Mouse (Mus musculus) liver, embryonic 16.5 days (tissue): ENCODE data around the gene Bola2. TPM values are rescaled to one million over a fixed set of nuclear protein-coding genes. Genes with fewer than 3 reads are reported as not detected.

Experiments
- ATAC-seq: fragments of 200-750 bp; cut with Nextera tagmentation; 2 replicates; pipeline ENCODE4 v1.8.0; 2017; ENCODE audit warnings: low read depth, mild to moderate bottlenecking, moderate number of reproducible peaks, moderate library complexity
- H3K27ac ChIP-seq: fragments of 300-500 bp; sonication (generic); 2 replicates; pipeline ENCODE4 v1.5.1; 2014; ENCODE audit warnings: mild to moderate bottlenecking, low read length
- H3K27me3 ChIP-seq: fragments of 300-500 bp; sonication (generic); 2 replicates; pipeline ENCODE4 v1.6.1; 2014; ENCODE audit warnings: low read depth, low read length, mixed read lengths; ENCODE audit not compliant: control insufficient read depth, insufficient read depth
- H3K36me3 ChIP-seq: fragments of 300-500 bp; sonication (generic); 2 replicates; pipeline ENCODE4 v1.6.1; 2014; ENCODE audit warnings: mild to moderate bottlenecking; ENCODE audit not compliant: control insufficient read depth, insufficient read depth
- H3K4me1 ChIP-seq: fragments of 300-500 bp; sonication (generic); 2 replicates; pipeline ENCODE4 v1.6.1; 2014; ENCODE audit warnings: low read depth, low read length, mixed read lengths; ENCODE audit not compliant: control insufficient read depth
- H3K4me2 ChIP-seq: fragments of 300-500 bp; sonication (generic); 2 replicates; pipeline ENCODE4 v1.6.1; 2014; ENCODE audit warnings: low read depth, low read length, mixed read lengths
- H3K4me3 ChIP-seq: fragments of 300-500 bp; sonication (generic); 2 replicates; pipeline ENCODE4 v1.5.1; 2014; ENCODE audit warnings: low read depth, mild to moderate bottlenecking, low read length
- H3K9ac ChIP-seq: fragments of 300-500 bp; sonication (generic); 2 replicates; pipeline ENCODE4 v1.6.1; 2014; ENCODE audit warnings: low read depth, low read length
- H3K9me3 ChIP-seq: fragments of 300-500 bp; sonication (generic); replicated peaks from 2 replicates; pipeline ENCODE4 v1.6.1; 2016; ENCODE audit warnings: low read length; ENCODE audit not compliant: control insufficient read depth
- WGBS: fragments of 180-500 bp; shearing (Covaris S2); extraction: QIAGEN DNeasy Blood & Tissue Kit; methylation state at CpG from one replicate; pipeline ENCODE4 v1.1.7; 2014; ENCODE audit not compliant: insufficient replicate concordance; 5-methylcytosine and 5-hydroxymethylcytosine counted together
- polyA plus RNA-seq: library from polyadenylated mRNA; unstranded; fragments of >200 nt; fragmentation: Nextera tagmentation; extraction: Ambion mirVana; gene quantifications from 2 replicates; pipeline ENCODE4 v1.2.1, GENCODE M21; 2015

Gene Bola2
- polyA plus RNA-seq, 1 experiment from 2014 or later, result 72.6 TPM

- Histone ChIP-seq H3K4me2 (no peak overlapping the region), H3K36me3 (peaks cover 12% of the 10 kb centered on the region), H3K9ac (no peak overlapping the region), H3K4me3 (no peak overlapping the region), H3K9me3 (no peaks in the 10 kb centered on the region), H3K27me3 (no peaks in the 10 kb centered on the region), H3K27ac (no peak overlapping the region), H3K4me1 (no peaks in the 10 kb centered on the region)
- 67% methylated on average over 8 of the region's 8 CpGs for WGBS
- no peak for ATAC-seq
These were observed 31.6 kb upstream of the Bola2 start for GRCm38 (mm10) chr7:126663646-126664045.

GRCm38 (mm10) chr7:126665269-126665668 lies 29.9 kb upstream of the Bola2 start:
- Histone ChIP-seq H3K9me3 (no peaks in the 10 kb centered on the region), H3K27me3 (no peaks in the 10 kb centered on the region), H3K4me3 (no peak overlapping the region), H3K27ac (no peak overlapping the region), H3K36me3 (peaks cover 12% of the 10 kb centered on the region), H3K4me1 (no peaks in the 10 kb centered on the region), H3K9ac (no peak overlapping the region), H3K4me2 (no peak overlapping the region)
- 80% methylated on average over 3 of the region's 3 CpGs for WGBS
- no peak for ATAC-seq

GRCm38 (mm10) chr7:126667495-126668090 lies 27.6 kb upstream of the Bola2 start:
- WGBS, result 67% methylated on average over 9 of the region's 9 CpGs
- Histone ChIP-seq H3K9me3 (no peaks in the 10 kb centered on the region), H3K27me3 (no peaks in the 10 kb centered on the region), H3K9ac (no peak overlapping the region), H3K4me3 (no peak overlapping the region), H3K4me1 (no peaks in the 10 kb centered on the region), H3K27ac (no peak overlapping the region), H3K4me2 (no peak overlapping the region), H3K36me3 (peaks cover 15% of the 10 kb centered on the region)
- no peak for ATAC-seq

- no peak overlapping the region for H3K9ac ChIP-seq
- no peak for ATAC-seq
- no peaks in the 10 kb centered on the region for H3K27me3 ChIP-seq
- H3K4me1 ChIP-seq, result no peaks in the 10 kb centered on the region
- WGBS, result 59% methylated on average over 5 of the region's 5 CpGs
- no peak overlapping the region for H3K27ac ChIP-seq
- no peak overlapping the region for H3K4me2 ChIP-seq
- peaks cover 15% of the 10 kb centered on the region for H3K36me3 ChIP-seq
- no peaks in the 10 kb centered on the region for H3K9me3 ChIP-seq
- no peak overlapping the region for H3K4me3 ChIP-seq
These were observed 26.7 kb upstream of the Bola2 start for GRCm38 (mm10) chr7:126668452-126668851.

- H3K4me3 ChIP-seq, result no peak overlapping the region
- 68% methylated on average over 3 of the region's 3 CpGs for WGBS
- H3K27me3 ChIP-seq, result no peaks in the 10 kb centered on the region
- no peaks in the 10 kb centered on the region for H3K9me3 ChIP-seq
- H3K4me2 ChIP-seq, result no peak overlapping the region
- no peaks in the 10 kb centered on the region for H3K4me1 ChIP-seq
- no peak overlapping the region for H3K9ac ChIP-seq
- no peak for ATAC-seq
- peaks cover 10% of the 10 kb centered on the region for H3K36me3 ChIP-seq
- H3K27ac ChIP-seq, result no peak overlapping the region
These were observed 25.0 kb upstream of the Bola2 start for GRCm38 (mm10) chr7:126670152-126670551.

- 85% methylated on average over 9 of the region's 9 CpGs for WGBS
- H3K4me1 ChIP-seq, result no peaks in the 10 kb centered on the region
- peaks cover 3% of the 10 kb centered on the region; the same call in 1 of the 2 replicates for H3K36me3 ChIP-seq
- no peaks in the 10 kb centered on the region for H3K9me3 ChIP-seq
- ATAC-seq, result no peak
- no peak overlapping the region for H3K9ac ChIP-seq
- no peak overlapping the region for H3K27ac ChIP-seq
- no peak overlapping the region for H3K4me3 ChIP-seq
- no peak overlapping the region for H3K4me2 ChIP-seq
- no peaks in the 10 kb centered on the region for H3K27me3 ChIP-seq
These were observed 23.1 kb upstream of the Bola2 start for GRCm38 (mm10) chr7:126672111-126672510.

- no peak for ATAC-seq
- no peaks in the 10 kb centered on the region for H3K9me3 ChIP-seq
- no peak overlapping the region for H3K27ac ChIP-seq
- H3K4me1 ChIP-seq, result no peaks in the 10 kb centered on the region
- 76% methylated on average over 8 of the region's 8 CpGs for WGBS
- H3K4me2 ChIP-seq, result peak overlapping the region; percentile 12; the same call in 1 of the 2 replicates
- no peaks in the 10 kb centered on the region for H3K27me3 ChIP-seq
- no peak overlapping the region for H3K9ac ChIP-seq
- peaks cover 3% of the 10 kb centered on the region; the same call in 1 of the 2 replicates for H3K36me3 ChIP-seq
- peak overlapping the region; percentile 6; the same call in 1 of the 2 replicates for H3K4me3 ChIP-seq
These were observed 20.1 kb upstream of the Bola2 start for GRCm38 (mm10) chr7:126675104-126675503.

- Histone ChIP-seq H3K27ac (peak within 1 kb of the TSS; percentile 54), H3K4me2 (peak within 1 kb of the TSS; percentile 12), H3K36me3 (peaks cover 3% of the 10 kb centered on the region; the same call in 1 of the 2 replicates), H3K27me3 (no peaks in the 10 kb centered on the region), H3K9ac (no peak within 1 kb of the TSS), H3K4me3 (peak within 1 kb of the TSS; percentile 6), H3K4me1 (no peaks in the 10 kb centered on the region), H3K9me3 (no peaks in the 10 kb centered on the region)
- WGBS, result 48% methylated on average over 1 of the region's 1 CpGs
- ATAC-seq, result peak; percentile 77
These were observed 19.0 kb upstream of the Bola2 start, which contains the start of gene Sult1a1 for GRCm38 (mm10) chr7:126676207-126676606. Gene Sult1a1 (minus strand): TSS chr7:126676432.

- Histone ChIP-seq H3K27ac (peak overlapping the region; percentile 53), H3K27me3 (no peaks in the 10 kb centered on the region), H3K9me3 (no peaks in the 10 kb centered on the region), H3K4me1 (no peaks in the 10 kb centered on the region), H3K4me3 (no peak overlapping the region), H3K36me3 (peaks cover 2% of the 10 kb centered on the region; the same call in 1 of the 2 replicates), H3K9ac (no peak overlapping the region), H3K4me2 (no peak overlapping the region)
- no peak for ATAC-seq
- 58% methylated on average over 4 of the region's 4 CpGs for WGBS
These were observed 18.5 kb upstream of the Bola2 start for GRCm38 (mm10) chr7:126676631-126677220.
